Comparison of ENCODE assay signal across 9 mouse cellular contexts in the genomic region with DNA sequence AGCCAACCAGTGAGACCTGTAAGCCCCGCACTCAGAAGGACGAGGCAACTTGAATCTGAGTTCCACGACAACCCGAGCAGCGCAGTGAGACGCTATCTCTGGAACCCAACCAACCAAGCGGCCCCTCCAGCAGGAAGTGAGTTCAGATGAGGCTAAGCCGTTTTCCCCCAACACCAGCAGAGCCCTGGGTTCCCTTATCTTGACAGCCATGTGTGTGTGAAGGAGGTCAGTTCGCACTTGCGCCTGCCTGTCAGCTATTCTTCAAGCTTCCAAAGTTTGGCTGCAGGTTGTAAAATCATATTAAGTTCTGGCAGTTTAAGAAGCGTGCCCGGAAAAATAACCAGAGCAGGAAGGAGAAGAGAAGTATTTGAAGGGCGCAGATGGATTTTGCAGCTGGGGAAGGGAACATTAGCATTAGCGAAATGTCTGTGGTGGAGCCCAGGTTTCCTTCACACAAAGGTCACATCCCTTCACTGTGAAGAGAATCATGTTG.
A peak's percentile ranks its signal among the peaks of the same experiment; 100 is the strongest.
DNase-seq lines count a peak whose midpoint lies in the region; ATAC-seq and TF ChIP-seq lines count a peak whose summit lies in the region.
"Had no signal": no experiment of that assay in that cellular context is flagged by ENCODE, and none has a peak within 500 bp of the region (broad histone marks: within the 10 kb centered on the region; RNA-seq: fewer than 3 reads in every experiment).

No protein-coding gene starts in this region.

- no peak for TF ChIP-seq POLR2A in bone marrow macrophage, adult 2 months (IDR thresholded peaks at IDR 0.05; ENCODE audit: borderline replicate concordance, low read depth, low read length)
- no peak for TF ChIP-seq POLR2A in cerebellum, adult 2 months (IDR thresholded peaks at IDR 0.05; ENCODE audit: borderline replicate concordance, insufficient read depth, low read length)

- no peaks in the 10 kb centered on the region for H3K36me3 ChIP-seq in heart, embryonic 12.5 days
- H3K36me3 ChIP-seq in hindbrain, embryonic 12.5 days: no peaks in the 10 kb centered on the region
- H3K36me3 ChIP-seq: neural tube, embryonic 13.5 days had no signal

- no peak overlapping the region for H3K9ac ChIP-seq in heart, embryonic 12.5 days
- H3K9ac ChIP-seq in hindbrain, embryonic 12.5 days: no peak overlapping the region
- H3K9ac ChIP-seq: neural tube, embryonic 13.5 days had no signal

- H3K4me1 ChIP-seq in bone marrow macrophage, adult 2 months (ENCODE audit: control insufficient read depth, insufficient read depth, low read length): no peaks in the 10 kb centered on the region
- H3K4me1 ChIP-seq in heart, embryonic 12.5 days (replicated peaks): peaks cover 38% of the 10 kb centered on the region
- no peaks in the 10 kb centered on the region; the same call in 1 of the 2 replicates for H3K4me1 ChIP-seq in hindbrain, embryonic 12.5 days
- H3K4me1 ChIP-seq in cerebellum, adult 2 months (ENCODE audit: control insufficient read depth, insufficient read depth, low read length): no peaks in the 10 kb centered on the region
- H3K4me1 ChIP-seq: neural tube, embryonic 13.5 days had no signal

- WGBS in heart, embryonic 12.5 days: 5% methylated on average over 14 of the region's 14 CpGs
- 81% methylated on average over 14 of the region's 14 CpGs for WGBS in hindbrain, embryonic 12.5 days
- WGBS in cerebellum, adult 2 months: 34% methylated on average over 14 of the region's 14 CpGs

- peak overlapping the region; percentile 2; the same call in 1 of the 2 replicates for H3K4me3 ChIP-seq in bone marrow macrophage, adult 2 months (ENCODE audit: insufficient read depth, low read length)
- no peak overlapping the region for H3K4me3 ChIP-seq in heart, embryonic 12.5 days
- H3K4me3 ChIP-seq in hindbrain, embryonic 12.5 days: no peak overlapping the region
- H3K4me3 ChIP-seq in cerebellum, adult 2 months (replicated peaks; ENCODE audit: insufficient read depth, low read depth, low read length): no peak overlapping the region
- H3K4me3 ChIP-seq: neural tube, embryonic 13.5 days had no signal

- peaks cover 4% of the 10 kb centered on the region for H3K27me3 ChIP-seq in heart, embryonic 12.5 days (replicated peaks)
- H3K27me3 ChIP-seq in hindbrain, embryonic 12.5 days: no peaks in the 10 kb centered on the region
- no peaks in the 10 kb centered on the region; the same call in 1 of the 2 replicates for H3K27me3 ChIP-seq in cerebellum, adult 2 months (ENCODE audit: control insufficient read depth, insufficient read depth, low read length)
- H3K27me3 ChIP-seq: neural tube, embryonic 13.5 days had no signal

- H3K27ac ChIP-seq in bone marrow macrophage, adult 2 months (ENCODE audit: insufficient read depth, low read depth, low read length): no peak overlapping the region
- H3K27ac ChIP-seq in heart, embryonic 12.5 days (ENCODE audit: poor library complexity, severe bottlenecking): peak overlapping the region; percentile 28
- H3K27ac ChIP-seq in hindbrain, embryonic 12.5 days: no peak overlapping the region
- H3K27ac ChIP-seq in cerebellum, adult 2 months (ENCODE audit: insufficient read depth, low read length): no peak overlapping the region
- H3K27ac ChIP-seq: neural tube, embryonic 13.5 days had no signal

- peak overlapping the region; percentile 50 for H3K4me2 ChIP-seq in heart, embryonic 12.5 days
- no peak overlapping the region for H3K4me2 ChIP-seq in hindbrain, embryonic 12.5 days (replicated peaks)
- H3K4me2 ChIP-seq: neural tube, embryonic 13.5 days had no signal

- H3K9me3 ChIP-seq in heart, embryonic 12.5 days (replicated peaks): no peaks in the 10 kb centered on the region
- no peaks in the 10 kb centered on the region for H3K9me3 ChIP-seq in hindbrain, embryonic 12.5 days (replicated peaks)
- H3K9me3 ChIP-seq: neural tube, embryonic 13.5 days had no signal

- intact Hi-C loops in left cerebral cortex, postnatal 25 days (cut with DNase I): no loop called here

- ATAC-seq in heart, embryonic 12.5 days (ENCODE audit: insufficient number of reproducible peaks, low FRiP score): peak; percentile 80
- ATAC-seq in hindbrain, embryonic 12.5 days (ENCODE audit: low FRiP score): no peak

- DNase-seq in 416B (ENCODE audit: low read depth) (peak; percentile 89), liver (peak; percentile 67)
- DNase-seq in spleen, adult 12 weeks (ENCODE audit: low spot score): peak; percentile 20
- DNase-seq in left cerebral cortex, postnatal 25 days (ENCODE audit: low spot score in 2 of 2): no peak
- DNase-seq in cerebellum, adult 2 months: no peak

- no peak for TF ChIP-seq CTCF in bone marrow macrophage, adult 2 months (IDR thresholded peaks at IDR 0.05; ENCODE audit: low read depth, low read length)
- TF ChIP-seq CTCF in cerebellum, adult 2 months (IDR thresholded peaks at IDR 0.05; ENCODE audit: borderline replicate concordance, insufficient read depth, low read depth, low read length): no peak

Comparison
In these comparisons a context has a peak if more than half of its experiments do, and no peak if none do; other contexts are left out.
1. DNase-seq: peak in 416B (single experiment), liver (single experiment) and spleen, adult 12 weeks (single experiment); none in left cerebral cortex, postnatal 25 days (0 of 2) and cerebellum, adult 2 months (0 of 2).